Mouse (Mus musculus) mouse embryonic stem cell (cell line): Measurements from ENCODE around the gene Tap2.

Experiments used
- in situ Hi-C, 2 experiments: fragments of 300-500 bp; cut with MboI; formaldehyde crosslinking; loops; 1 replicate in 1 of 2; 3 replicates in 1 of 2; pipeline ENCODE4 v1.14.3; 2019 to 2020; ENCODE audit warnings: low sequenced_read_pairs in 2 of 2, low pct_unique_long_range_greater_than_20kb in 1 of 2, mixed read lengths in 1 of 2; ENCODE audit not compliant: unreplicated experiment in 1 of 2

Tap2 gene

GRCm38 (mm10) chr17:34261502-34261901, 58.2 kb downstream of the Tap2 start:
- in situ Hi-C loops, result no loop called here

- in situ Hi-C loops, result no loop called here
Measured at GRCm38 (mm10) chr17:34263068-34263467, 59.7 kb downstream of the Tap2 start.

- in situ Hi-C loops, result no loop called here
Measured at GRCm38 (mm10) chr17:34263811-34264371, 60.6 kb downstream of the Tap2 start.

DNA sequence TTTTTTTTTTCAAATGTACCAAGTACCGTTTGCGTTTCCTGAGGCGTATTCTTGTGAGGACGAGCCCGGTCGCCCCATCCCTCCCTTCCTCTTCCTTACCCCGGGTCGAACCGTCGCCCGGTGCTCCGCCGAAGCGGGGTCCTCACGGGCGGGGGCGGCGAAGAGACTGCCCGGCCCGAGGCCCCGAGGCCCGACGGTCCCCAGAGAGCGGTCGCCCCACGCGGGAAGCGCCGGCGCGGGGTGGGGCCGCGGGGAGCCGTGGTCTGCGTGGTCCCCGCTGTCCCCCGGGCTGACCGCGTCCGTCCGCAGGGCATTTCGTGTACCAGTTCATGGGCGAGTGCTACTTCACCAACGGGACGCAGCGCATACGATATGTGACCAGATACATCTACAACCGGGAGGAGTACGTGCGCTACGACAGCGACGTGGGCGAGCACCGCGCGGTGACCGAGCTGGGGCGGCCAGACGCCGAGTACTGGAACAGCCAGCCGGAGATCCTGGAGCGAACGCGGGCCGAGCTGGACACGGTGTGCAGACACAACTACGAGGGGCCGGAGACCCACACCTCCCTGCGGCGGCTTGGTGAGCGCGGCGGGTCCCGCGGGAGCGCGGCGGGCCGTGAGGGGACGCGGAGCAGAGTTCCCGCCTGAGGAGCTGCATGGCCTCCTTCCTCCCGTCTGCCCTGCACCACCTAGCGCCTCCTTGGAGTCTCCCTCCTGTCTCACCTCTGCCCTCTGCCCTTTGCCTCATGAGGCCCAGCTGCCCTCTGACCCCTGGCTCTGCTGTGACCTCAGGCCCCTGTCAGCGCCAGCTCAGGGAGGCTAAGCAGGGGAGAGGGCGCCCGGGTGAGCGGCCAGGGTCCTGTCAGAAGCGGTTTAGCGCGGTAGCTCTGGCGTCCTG, 61.4 kb downstream of the Tap2 start:
- in situ Hi-C loops, result loop anchor here in 1 of 2 experiments (5.0 kb wide), 1 partner anchor 88 kb away; the partner anchor contains the start of gene Btnl2
